Mouse (Mus musculus): ENCODE results near the gene Olfr1201.

Gene Olfr1201

DNA sequence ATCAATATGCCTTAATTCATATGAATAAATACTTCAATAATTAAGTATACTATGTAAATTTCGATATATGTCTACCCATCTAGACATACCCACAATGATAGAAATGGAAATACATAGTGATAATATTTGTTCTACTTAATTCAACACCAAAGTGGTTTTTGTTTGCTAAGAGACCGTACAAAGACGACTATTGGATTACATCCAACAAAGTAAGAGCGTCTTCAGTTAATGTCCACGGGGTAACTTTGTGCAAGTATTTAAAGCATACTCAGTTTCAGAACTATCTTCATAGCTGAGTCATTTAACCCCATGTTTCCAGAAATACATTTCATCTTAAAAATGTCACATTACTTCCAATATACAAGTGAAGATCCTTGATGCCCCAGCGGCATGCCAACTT is at the start of gene Olfr1201:
Gene Olfr1201, plus strand, starts transcription at position 301 of the 400 bp plus-strand sequence.
- no peak for DNase-seq (ENCODE audit: extremely low spot score, low spot score)

DNA sequence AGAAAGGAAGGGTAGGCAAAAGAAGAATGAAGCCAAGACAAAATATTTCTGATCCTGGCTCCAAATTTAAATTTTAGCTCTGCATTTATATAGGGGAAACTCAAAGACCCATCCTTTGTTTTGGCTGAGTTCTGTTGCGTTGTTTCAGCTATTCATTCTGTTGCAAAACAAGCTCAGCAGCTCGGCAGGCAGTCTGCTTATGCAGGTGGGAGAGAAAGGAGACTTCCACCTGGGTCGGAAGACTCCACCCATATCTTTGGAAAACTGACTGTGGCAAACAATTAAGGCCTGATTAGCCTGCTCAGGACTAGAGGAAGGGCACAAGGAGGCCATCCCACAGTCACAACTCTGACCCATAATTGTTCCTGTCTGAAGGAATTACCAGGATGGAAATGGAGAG is 49.5 kb upstream of the Olfr1201 start:
- DNase-seq (ENCODE audit: extremely low spot score, low spot score), result no peak

DNA sequence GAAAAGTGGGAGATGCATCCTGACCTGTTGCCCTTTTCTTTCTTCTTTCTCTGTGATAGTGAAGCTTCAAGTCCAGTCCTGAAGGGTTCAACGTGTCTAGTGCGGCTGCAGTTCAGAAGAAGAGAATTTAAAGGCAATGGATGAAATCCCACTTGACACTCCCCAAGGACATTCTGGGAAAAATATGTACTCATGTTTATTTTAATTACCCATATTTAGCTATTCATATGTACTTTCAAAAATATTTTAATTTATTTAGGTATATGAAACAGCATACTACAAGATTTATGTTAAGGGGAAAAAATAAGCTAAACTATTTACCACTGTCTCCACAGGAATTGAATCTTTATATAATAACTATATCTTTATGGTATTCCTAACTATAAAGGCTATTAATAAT is 41.6 kb upstream of the Olfr1201 start, which contains the start of gene Olfr1198:
Gene Olfr1198, minus strand, starts transcription at position 101 of the 400 bp plus-strand sequence.
- DNase-seq (ENCODE audit: extremely low spot score, low spot score), result no peak

DNA sequence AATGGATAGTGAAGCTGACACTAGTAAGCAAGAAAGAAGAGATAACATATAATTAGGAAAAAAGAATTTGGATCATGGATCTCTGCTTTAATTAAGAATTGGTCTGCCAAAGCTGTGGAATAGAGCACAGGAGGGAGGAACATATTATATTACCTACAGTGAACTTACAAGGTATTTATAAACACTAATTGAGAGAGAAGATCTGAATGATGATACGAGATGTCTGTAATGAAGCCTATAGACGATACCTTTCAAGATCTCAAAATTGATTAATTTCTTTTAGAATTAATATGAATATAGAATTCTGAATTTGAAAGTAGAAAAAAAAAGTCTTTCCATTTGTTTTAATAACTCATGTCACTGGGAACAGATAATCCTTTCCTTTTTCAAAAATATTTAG is 32.5 kb upstream of the Olfr1201 start, which contains the start of gene Olfr1199:
Gene Olfr1199, minus strand, starts transcription at position 101 of the 400 bp plus-strand sequence.
- DNase-seq (ENCODE audit: extremely low spot score, low spot score), result no peak

DNA sequence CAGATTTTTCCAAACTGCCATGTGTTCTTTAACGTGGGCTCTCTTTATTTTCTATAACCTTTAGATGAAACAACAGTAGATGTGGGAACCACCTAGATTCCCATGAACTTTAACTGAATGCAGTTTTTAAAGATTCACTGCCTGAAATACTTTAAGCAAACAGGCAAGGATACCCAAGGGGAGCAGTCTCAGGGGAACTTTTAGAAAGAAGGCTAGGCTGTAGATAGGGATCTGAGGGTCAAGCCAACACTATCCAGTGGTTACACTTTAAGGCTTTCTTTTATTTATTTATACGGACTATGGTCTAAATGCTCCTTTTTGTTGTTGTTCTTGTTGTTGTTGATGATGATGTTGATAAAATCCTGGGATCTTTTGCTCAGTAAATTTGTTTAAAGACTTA is 22.4 kb upstream of the Olfr1201 start, which contains the start of gene Olfr1200:
Gene Olfr1200, minus strand, starts transcription at position 101 of the 400 bp plus-strand sequence.
- DNase-seq (ENCODE audit: extremely low spot score, low spot score), result no peak

DNA sequence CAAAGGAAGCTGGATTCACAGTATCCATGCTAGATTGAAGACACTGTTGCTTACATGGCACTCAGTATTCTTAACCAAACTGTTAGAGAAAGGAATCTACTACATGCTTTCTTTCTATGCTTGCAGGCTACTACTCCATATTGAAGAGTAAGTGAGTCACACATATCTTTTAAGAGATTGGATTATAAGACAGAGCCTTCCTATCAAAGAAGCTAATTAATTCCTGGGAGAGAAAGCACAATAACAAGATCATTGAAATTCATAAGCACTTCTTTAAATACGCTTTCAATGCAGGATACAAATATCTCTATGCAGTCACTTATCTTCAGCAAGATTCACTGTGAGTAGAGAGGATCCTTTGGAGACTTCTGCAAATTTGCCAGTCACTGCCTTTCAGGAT is 21.4 kb downstream of the Olfr1201 start, which contains the start of gene Olfr1202:
Gene Olfr1202, plus strand, starts transcription at position 301 of the 400 bp plus-strand sequence.
- no peak for DNase-seq (ENCODE audit: extremely low spot score, low spot score)

DNA sequence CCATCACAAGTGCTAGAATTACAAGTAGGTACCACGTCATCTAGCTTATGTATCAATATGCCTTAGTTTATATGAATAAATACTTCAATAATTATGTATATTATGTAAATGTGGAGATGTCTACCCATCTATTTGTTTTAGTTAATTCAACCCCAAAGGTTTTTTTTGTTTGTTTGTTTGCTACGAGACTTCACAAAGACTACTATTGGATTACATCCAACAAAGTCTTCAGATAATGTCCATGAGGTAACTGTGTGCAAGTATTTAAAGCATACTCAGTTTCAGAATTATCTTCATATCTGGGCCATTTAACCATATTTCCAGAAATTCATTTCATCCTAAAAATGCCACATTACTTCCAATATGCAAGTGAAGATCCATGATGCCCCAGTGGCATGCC is 36.6 kb downstream of the Olfr1201 start, which contains the start of gene Olfr1205:
Gene Olfr1205, plus strand, starts transcription at position 301 of the 400 bp plus-strand sequence.
- no peak for DNase-seq (ENCODE audit: extremely low spot score, low spot score)

DNA sequence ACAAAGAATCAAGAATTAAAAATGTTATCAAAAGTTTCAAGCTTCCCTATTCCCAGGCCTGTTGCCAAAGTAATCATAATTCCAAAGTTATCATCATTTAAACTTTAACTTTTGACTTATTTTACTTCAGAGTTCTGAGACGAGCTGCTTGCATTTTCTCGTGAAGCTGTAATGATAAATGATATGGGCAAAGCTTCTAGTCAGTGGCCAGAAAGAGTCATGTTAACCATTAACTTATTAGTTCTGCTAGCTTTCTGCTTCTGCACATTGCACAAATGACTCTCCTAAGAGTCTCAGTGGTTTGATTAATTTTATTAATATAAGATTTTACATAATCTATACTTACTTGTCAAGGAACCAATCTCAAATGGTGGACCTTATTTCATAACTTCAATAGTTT is 45.6 kb downstream of the Olfr1201 start:
- DNase-seq (ENCODE audit: extremely low spot score, low spot score), result no peak

Measured in neural tube, embryonic 10.5 days (tissue).